ENCODE assay signal across 8 mouse cellular contexts in genomic region chr7:27332353-27333199, GRCm38 (mm10). TPM values are rescaled to one million over a fixed set of nuclear protein-coding genes. Genes with fewer than 3 reads are reported as not detected.
DNase-seq lines count a peak whose midpoint lies in the region; ATAC-seq and TF ChIP-seq lines count a peak whose summit lies in the region.

No protein-coding gene starts in this region.

- peak overlapping the region; percentile 98 for H3K4me2 ChIP-seq in limb, embryonic 15.5 days
- H3K4me2 ChIP-seq in midbrain, postnatal 0 days (ENCODE audit: low read depth, low read length, poor library complexity, severe bottlenecking): peak overlapping the region; percentile 98

- peaks cover 69% of the 10 kb centered on the region for H3K27me3 ChIP-seq in limb, embryonic 15.5 days
- H3K27me3 ChIP-seq in midbrain, postnatal 0 days (ENCODE audit: insufficient read depth, low read length): peaks cover 82% of the 10 kb centered on the region

- H3K4me3 ChIP-seq in limb, embryonic 15.5 days: peak overlapping the region; percentile 62
- peak overlapping the region; percentile 46 for H3K4me3 ChIP-seq in midbrain, postnatal 0 days (ENCODE audit: low read depth, low read length)

- DNase-seq in layer of hippocampus, adult 11-12 months (ENCODE audit: low spot score): peak; percentile 85
- no peak for DNase-seq in layer of hippocampus, adult 9-10 months (ENCODE audit: low spot score)
- peak; percentile 91 for DNase-seq in embryo, embryonic 10 days (ENCODE audit: low spot score)
- peak; percentile 99 for DNase-seq in heart, adult 11 months
- peak; percentile 85 for DNase-seq in kidney, adult 11 months
- DNase-seq in midbrain, postnatal 0 days (ENCODE audit: low spot score): peak; percentile 70
- DNase-seq in spleen, postnatal 14 days (ENCODE audit: low spot score in 2 of 2): peak; percentile 78 to 86

- TF ChIP-seq CTCF in midbrain, postnatal 0 days (IDR thresholded peaks at IDR 0.05): peak; percentile 76

- no peaks in the 10 kb centered on the region for H3K9me3 ChIP-seq in limb, embryonic 15.5 days
- H3K9me3 ChIP-seq in midbrain, postnatal 0 days (ENCODE audit: low read length): no peaks in the 10 kb centered on the region

- H3K27ac ChIP-seq in limb, embryonic 15.5 days: peak overlapping the region; percentile 77
- H3K27ac ChIP-seq in midbrain, postnatal 0 days (ENCODE audit: low read depth, low read length): no peak overlapping the region

- ATAC-seq in limb, embryonic 15.5 days (ENCODE audit: insufficient number of reproducible peaks, low FRiP score, low TSS enrichment, low read depth): no peak
- ATAC-seq in midbrain, postnatal 0 days (ENCODE audit: low FRiP score): no peak

- H3K4me1 ChIP-seq in limb, embryonic 15.5 days: peaks cover 89% of the 10 kb centered on the region
- H3K4me1 ChIP-seq in midbrain, postnatal 0 days (ENCODE audit: insufficient read depth, low read length): peaks cover 11% of the 10 kb centered on the region; the same call in 1 of the 2 replicates

- H3K9ac ChIP-seq in limb, embryonic 15.5 days: peak overlapping the region; percentile 68
- H3K9ac ChIP-seq in midbrain, postnatal 0 days (replicated peaks; ENCODE audit: low read length, poor library complexity, severe bottlenecking): peak overlapping the region; percentile 54; the same call in 1 of the 2 replicates

- peaks cover under 1% of the 10 kb centered on the region; the same call in 1 of the 2 replicates for H3K36me3 ChIP-seq in limb, embryonic 15.5 days
- H3K36me3 ChIP-seq in midbrain, postnatal 0 days (ENCODE audit: insufficient read depth, low read length): no peaks in the 10 kb centered on the region

- WGBS in limb, embryonic 15.5 days: 2% methylated on average over 37 of the region's 39 CpGs
- WGBS in midbrain, postnatal 0 days: under 1% methylated on average over 38 of the region's 39 CpGs

RNA-seq across cellular contexts. Expression of gene Ltbp4, which starts 4.9 kb away (rescaled TPM):
- polyA plus RNA-seq in limb, embryonic 15.5 days (2015; fragmentation: Nextera tagmentation; extraction: Ambion mirVana): 66.0 and 74.2 TPM in 2 replicates
- 25.3 and 44.3 TPM in 2 replicates for total RNA-seq in midbrain, postnatal 0 days (2014; rRNA removed)
- 13.6 and 16.0 TPM in 2 replicates for polyA plus RNA-seq in midbrain, postnatal 0 days (2015; fragmentation: Nextera tagmentation; extraction: Ambion mirVana)

RNA-seq across cellular contexts. Expression of gene Shkbp1, which starts 23.2 kb away (rescaled TPM):
- polyA plus RNA-seq in limb, embryonic 15.5 days (2015; fragmentation: Nextera tagmentation; extraction: Ambion mirVana): 33.6 and 36.4 TPM in 2 replicates
- total RNA-seq in midbrain, postnatal 0 days (2014; rRNA removed): 36.3 and 42.7 TPM in 2 replicates
- 24.1 and 25.1 TPM in 2 replicates for polyA plus RNA-seq in midbrain, postnatal 0 days (2015; fragmentation: Nextera tagmentation; extraction: Ambion mirVana)

RNA-seq across cellular contexts. Expression of gene Gm20479, which starts 24.6 kb away (rescaled TPM):
- 0.31 and 0.67 TPM in 2 replicates for polyA plus RNA-seq in limb, embryonic 15.5 days (2015; fragmentation: Nextera tagmentation; extraction: Ambion mirVana)
- not detected in 2 replicates for total RNA-seq in midbrain, postnatal 0 days (2014; rRNA removed)
- polyA plus RNA-seq in midbrain, postnatal 0 days (2015; fragmentation: Nextera tagmentation; extraction: Ambion mirVana): not detected in 2 replicates
